Mouse (Mus musculus): ENCODE measurements at regions not wholly inside any gene's neighbourhood (a gene's known extent, or its start where the extent isn't known, plus 50 kb on each side); places are given as distances from the start of the nearest gene placed in this dataset.

DNA sequence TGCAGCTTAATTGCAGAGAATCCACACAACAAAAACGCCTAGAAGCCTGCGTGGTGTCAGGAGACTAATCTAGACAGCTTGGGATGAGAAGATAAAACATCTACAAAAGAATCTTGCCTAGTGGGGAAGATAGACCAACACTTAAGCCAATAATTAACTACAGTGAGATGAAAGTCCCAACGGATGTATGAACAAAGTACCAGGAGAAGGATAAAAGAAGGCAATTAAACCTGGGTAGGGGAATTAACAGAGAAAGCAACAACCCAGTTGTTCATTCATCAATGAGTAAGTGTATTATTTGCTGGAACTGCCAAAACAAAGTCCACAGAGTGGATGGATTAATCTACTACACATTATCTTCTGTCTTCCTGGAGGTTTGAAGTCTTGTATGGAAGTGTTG is 99.8 kb downstream of the Olfm4 start:
- DNase-seq (ENCODE audit: low read depth) = no peak

- no peak for DNase-seq (ENCODE audit: low read depth)
Observed at GRCm38 (mm10) chr14:80097238-80097637, 113.4 kb downstream of the Olfm4 start.

DNA sequence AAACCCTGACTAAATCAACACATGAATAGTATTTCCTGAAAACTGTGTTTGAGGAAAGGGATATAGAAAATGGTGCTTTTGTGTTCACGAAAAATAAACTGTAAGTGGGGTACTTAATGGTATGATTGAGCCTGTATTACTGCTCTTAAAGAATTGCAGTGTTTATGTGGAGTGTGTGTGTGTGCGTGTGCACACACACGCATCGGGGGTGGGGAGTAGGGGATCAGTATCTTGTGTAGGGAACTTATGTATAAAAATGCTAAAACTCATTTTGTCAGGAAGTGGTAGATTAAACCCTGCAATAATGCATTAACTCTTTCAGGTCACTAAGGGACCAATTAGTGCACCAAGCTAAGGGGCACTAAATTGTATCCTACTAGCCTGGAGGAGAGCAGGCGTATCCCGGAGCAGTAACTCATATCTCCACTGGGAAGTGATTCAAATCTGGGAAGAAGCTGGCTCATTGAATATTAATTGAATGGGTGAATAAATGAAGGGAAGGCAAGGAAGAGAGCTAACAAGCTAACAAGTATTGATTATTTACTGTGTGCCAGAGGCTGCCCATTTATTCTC is 129.3 kb downstream of the Olfm4 start:
- no peak for DNase-seq (ENCODE audit: low read depth)

DNA sequence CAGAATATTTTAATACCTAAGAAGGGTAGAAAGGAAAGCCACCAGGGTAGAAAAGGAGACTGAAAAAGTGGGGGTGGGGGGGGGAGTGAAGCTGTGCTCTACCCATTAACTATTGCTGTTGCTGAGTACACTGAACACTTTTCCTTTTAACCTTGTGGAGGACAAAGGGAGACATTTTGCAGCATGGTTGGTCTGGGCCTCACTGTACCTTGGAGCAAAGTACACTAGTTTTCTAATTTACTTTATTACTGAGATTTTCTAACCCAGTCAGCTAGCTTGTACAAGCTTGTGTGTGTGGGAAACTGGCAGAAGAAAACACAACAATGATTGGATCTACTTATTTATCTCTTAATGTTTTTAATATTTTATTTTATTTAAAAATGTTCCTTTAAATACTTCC is 130.4 kb downstream of the Olfm4 start:
- DNase-seq (ENCODE audit: low read depth) = no peak

DNA sequence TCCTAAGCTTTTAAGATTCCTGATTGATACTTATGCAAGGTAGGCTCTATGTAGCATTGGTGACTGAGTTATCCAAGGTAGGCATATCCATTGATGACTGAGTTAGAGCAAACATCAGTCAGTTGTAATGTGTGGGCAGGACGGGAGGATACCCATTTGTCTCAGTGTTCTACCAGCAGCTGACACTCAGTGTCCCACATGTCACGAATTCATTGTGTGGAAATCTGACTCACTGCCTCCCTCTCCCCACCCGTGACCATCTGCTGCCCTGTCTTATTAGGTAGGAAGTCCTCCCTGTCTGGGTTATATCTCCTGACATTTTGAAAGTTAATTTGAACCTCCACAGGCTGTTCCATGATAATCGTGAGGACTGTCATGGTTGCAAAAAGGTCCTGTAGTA is 141.3 kb downstream of the Olfm4 start:
- no peak for DNase-seq (ENCODE audit: low read depth)

DNA sequence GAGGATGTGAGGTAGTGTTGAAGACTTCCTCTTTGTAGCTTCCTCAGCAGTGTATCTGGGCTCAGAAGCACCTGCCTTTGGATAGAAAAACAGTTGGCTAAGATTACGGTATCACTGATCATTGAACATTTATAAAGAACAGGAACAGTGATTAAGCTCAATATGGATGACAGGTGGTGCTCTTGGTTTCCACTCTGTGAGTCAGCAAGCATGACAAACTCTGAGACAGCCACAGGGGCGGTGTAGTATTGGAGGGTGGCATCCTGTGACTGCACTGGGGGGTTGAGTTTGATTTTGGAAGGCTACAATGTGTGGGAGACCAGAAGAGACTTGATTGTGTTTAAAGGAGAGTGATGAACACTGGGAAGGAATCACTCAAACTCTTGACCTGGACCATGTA is 144.3 kb downstream of the Olfm4 start:
- no peak for DNase-seq (ENCODE audit: low read depth)

DNA sequence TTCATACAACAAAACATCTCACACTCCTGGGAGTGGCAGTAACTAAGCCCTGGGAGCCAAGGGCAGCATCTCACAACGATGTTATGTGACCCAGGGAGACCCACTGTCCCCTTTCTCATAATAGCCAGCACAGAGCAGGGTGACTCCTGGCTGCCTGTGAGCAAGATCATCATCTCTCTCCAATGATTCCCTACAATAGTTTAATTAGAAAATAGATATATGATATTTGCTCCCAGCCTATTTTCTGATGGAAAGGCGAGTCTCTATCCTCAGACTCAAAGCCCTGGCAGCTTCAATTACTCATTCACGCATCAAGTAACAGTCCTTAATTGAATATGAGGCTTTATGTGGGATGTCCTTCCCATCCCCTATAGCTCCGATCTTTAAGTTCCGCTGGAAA is 153.7 kb downstream of the Olfm4 start:
- DNase-seq (ENCODE audit: low read depth) = no peak

DNA sequence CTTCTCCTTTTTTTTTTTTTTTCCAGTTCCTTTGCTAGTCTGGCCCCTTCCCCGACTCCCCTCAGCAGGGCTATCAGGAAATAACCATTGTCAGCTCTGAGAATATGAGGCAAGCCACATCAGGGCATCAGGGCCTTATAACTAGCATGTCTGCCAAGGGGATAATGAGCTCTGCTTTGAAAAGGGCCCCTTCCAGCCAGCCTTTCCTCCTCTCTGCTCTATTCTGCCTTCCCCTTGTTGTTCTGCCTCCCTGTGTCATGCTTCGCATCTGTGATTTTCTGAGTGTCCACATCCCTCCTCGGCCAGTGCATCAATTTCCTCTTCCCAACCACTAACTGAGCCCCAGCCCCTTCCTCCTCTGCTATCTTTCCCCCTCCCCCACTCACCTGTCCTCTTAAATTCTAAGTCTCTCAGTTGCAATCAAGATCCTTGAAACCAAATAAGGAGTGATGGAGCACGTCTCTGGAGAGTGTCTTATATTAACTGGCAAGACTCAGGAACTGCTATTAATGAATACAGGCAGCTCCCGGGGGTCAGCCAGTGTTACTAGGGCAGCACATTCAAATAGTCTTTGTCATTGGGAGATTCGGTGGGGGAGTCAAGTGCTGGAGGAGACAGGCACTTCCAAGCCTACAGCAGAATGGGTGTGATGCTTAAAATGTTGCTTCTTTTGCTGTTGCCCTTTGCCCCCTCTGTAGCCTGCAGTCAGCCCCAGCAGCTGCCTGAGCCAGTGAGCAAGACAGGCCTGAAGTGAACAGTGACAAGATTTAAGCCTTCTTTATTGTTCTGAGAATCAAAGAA is 155.3 kb downstream of the Olfm4 start:
- no peak for DNase-seq (ENCODE audit: low read depth)

DNA sequence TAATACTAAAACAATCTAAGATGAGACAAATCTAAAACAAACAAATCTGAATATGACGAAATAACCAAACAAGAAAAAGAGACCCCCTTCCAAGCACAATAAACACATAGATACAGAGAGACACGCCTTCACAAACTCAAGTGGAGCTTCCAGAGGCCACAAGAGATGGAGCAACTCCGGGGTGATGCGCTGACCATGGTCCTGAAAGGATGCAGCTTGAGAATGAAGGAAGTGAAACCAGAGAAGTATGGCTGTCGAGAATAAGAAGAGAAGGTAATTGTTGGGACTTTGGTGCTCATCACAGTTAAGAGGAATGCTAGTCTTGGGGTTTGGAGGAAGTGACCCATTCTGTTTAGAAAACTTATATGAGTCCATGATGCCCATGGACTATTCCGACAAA is 173.1 kb downstream of the Olfm4 start:
- DNase-seq (ENCODE audit: low read depth) = peak; percentile 60

DNA sequence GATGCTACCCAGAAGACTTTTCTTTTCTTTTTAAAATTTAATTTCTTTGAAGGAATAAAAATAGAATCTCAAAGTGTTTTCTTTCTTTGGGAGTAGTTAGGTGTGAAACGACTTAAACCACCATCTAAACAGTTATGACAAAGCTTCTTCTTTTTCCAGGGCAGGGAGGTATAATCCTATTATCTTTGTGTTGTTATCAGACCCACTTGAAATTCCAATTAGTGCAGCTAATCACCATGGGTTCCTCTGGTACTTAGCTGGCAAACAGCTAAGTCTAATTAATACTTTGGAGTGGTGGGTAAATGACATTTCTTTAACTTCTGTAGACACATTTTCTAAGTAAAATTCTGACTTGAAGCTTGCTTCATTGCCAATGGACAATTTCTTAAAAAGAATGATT is 185.3 kb downstream of the Olfm4 start:
- no peak for DNase-seq (ENCODE audit: low read depth)

- no peak for DNase-seq (ENCODE audit: low read depth)
Observed at GRCm38 (mm10) chr14:80170450-80171180, 186.7 kb downstream of the Olfm4 start.

- DNase-seq (ENCODE audit: low read depth) = no peak
Observed at GRCm38 (mm10) chr14:80172799-80173484, 189.1 kb downstream of the Olfm4 start.

DNA sequence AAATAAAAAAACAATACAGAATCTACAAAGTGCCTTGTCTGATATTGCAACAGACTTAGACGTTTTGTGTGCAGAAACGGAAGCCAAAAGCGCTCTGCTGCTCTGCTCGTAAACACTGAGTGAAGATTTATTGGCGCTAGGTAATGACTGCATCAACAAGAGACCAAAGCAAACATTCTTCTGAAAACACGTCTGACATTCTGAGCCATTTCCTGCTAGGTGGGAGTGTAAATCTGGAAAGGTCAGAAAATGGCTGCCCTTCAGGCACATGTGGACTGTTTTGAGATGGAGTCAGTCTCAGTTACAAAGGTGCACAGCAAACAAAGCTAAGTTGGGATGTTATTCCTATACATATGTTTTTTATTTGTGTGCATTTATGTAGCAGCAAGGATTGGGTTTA is 192.6 kb downstream of the Olfm4 start:
- no peak for DNase-seq (ENCODE audit: low read depth)

DNA sequence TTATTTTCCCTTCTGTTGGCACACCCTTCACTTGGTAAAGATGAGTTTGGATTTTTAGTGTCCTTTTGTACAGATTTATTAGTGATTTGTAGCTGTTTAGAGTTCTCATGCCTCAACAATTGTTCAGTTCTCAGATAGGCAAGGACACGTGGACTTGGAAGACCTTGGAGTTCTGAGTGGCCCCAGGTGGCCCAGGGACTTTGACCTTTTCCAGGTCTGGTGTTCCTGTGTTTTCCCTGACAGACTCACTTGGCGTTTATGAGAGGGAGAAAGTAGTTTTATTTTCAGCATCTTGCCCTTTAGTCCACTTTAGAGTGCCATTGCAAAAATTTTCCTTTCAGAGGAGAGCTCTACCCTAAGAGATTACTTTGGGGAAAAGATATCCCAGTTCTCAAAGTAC is 211.2 kb downstream of the Olfm4 start:
- DNase-seq (ENCODE audit: low read depth) = no peak

DNA sequence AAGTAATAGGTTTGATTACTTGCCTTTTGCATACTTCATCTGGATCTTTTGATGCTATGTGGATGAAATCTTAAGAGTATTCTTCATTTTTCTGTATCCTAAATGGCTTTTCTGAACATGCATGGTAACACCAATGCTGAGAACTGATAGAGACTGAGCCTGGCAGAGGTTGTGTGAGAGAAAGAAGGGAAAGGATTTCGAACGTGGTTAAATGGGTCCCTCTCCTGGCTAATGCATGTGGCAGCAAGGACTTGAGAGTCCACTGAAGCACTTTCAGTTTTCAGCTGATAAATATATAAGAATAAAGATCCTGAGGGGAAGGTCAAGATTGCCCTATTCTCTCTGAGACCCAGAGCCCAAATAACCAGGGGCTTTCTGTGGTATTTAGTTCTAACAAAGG is 229.0 kb downstream of the Olfm4 start:
- DNase-seq (ENCODE audit: low read depth) = no peak

DNA sequence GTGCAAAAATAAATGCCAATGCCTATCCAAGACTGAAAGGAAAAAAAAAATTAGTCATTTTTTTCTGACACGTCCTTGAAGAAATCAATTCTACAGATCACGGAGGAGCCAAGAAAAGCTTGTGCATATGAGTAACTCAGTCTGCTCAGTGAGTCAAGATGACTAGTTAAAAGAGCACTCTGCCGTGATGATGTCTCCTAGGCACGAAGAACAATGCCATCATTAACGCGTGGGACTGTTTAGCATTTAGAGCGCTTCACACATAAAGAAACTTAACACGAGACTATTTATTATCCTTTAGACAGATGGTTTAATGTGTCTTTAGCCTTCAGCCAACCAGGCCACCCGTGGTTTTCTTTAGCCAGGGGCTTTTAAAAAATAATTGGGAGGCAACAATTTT is 229.8 kb downstream of the Olfm4 start:
- DNase-seq (ENCODE audit: low read depth) = no peak

- peak; percentile 70 for DNase-seq (ENCODE audit: low read depth)
Observed at GRCm38 (mm10) chr14:80215960-80216552, 232.2 kb downstream of the Olfm4 start.

- DNase-seq (ENCODE audit: low read depth) = no peak
Observed at GRCm38 (mm10) chr14:80232066-80232465, 248.2 kb downstream of the Olfm4 start.

DNA sequence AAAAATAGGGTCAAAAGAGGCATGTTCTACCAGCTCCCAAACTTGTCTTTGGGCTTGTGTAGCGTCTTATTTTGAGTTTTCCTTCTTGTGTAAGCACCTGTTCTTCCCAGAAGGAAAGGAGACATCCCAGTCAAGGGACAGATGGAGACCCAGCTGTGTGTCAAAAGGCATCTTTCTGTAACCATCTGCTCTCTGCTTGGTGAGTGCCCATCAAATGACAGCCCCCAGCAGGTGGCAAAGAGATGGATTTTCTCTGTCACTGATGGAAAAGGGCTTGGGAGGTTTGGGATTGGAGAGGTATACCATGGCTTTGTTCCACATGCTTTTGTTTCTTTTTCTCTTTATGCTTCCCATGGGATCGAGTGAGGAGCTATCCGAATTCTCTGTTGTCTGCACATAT is 249.1 kb downstream of the Olfm4 start:
- DNase-seq (ENCODE audit: low read depth) = no peak

- DNase-seq (ENCODE audit: low read depth) = no peak
Observed at GRCm38 (mm10) chr14:80237136-80237535, 253.3 kb downstream of the Olfm4 start.

DNA sequence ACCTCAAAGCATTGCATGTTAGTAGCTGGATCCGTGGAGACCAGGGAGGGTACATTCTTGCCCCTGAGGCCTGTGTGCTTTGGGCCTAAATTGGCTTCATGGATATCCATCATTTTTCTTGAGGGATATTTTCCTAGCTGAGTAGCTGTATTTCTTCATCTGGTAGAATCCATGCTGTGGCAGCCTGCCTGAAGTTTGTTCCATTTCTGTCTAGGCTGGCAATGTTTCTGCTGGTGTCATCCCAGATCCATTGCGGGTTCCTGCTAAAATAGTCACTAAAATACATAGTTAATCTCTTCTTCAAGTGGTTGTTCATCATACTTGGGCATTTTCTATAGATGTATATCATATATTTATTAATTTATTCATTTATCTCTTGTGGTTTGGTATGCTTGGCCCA is 253.7 kb downstream of the Olfm4 start:
- DNase-seq (ENCODE audit: low read depth) = no peak

DNA sequence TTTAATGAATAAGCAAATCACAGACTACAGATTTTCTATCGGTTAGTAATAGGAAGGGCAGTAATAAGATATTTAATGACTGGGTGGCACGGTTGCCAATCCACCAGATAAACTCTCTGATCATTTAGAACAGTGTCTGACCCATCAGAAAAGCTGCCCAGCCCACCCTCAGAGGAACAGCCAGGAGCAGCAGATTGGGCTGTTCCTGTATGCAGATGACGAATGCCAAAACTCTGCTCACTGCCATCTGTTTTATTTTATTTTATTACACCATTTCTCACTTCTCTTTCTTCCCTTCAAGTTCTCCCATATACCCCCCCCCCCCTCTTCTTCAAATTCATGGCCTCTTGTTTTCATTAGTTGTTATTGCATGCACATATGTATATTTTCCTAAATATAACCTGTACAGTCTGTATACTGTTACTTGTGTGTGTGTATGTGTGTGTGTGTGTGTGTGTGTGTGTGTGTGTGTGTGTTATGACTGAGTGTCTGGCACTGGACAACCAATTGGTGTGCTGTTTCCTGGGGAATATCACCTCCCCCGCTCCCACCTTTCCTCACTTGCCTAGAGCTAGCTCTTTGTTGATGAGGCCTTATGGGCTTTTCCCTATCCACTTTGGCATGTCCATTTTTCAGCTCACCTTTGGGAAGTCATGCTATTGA is 260.9 kb downstream of the Olfm4 start:
- DNase-seq (ENCODE audit: low read depth) = no peak
